Comparison of ENCODE assay signal across 27 mouse cellular contexts in genomic region chr4:75043510-75043909, GRCm38 (mm10).
"Had no signal": no experiment of that assay in that cellular context is flagged by ENCODE, and none has a peak within 500 bp of the region (broad histone marks: within the 10 kb centered on the region; RNA-seq: fewer than 3 reads in every experiment).

No protein-coding gene starts in this region.

- H3K9ac ChIP-seq: forebrain, postnatal 0 days; heart, embryonic 13.5 days; heart, embryonic 15.5 days; hindbrain, embryonic 13.5 days; hindbrain, embryonic 15.5 days; kidney, embryonic 15.5 days; limb, embryonic 12.5 days; liver, embryonic 13.5 days had no signal

- H3K27me3 ChIP-seq: heart, embryonic 13.5 days; heart, embryonic 15.5 days; hindbrain, embryonic 13.5 days; hindbrain, embryonic 15.5 days; kidney, embryonic 15.5 days; limb, embryonic 12.5 days; liver, embryonic 13.5 days had no signal

- H3K4me3 ChIP-seq: heart, adult 2 months; heart, embryonic 13.5 days; heart, embryonic 15.5 days; hindbrain, embryonic 13.5 days; hindbrain, embryonic 15.5 days; kidney, embryonic 15.5 days; layer of hippocampus, adult 2 months; limb, embryonic 10.5 days; limb, embryonic 12.5 days; liver, embryonic 13.5 days had no signal

- DNase-seq: forebrain, postnatal 0 days; gastrocnemius, postnatal 14 days; gastrocnemius, postnatal 36 days; heart, adult 11 months; heart, adult 2 months; heart, postnatal 14 days; heart, postnatal 36 days; kidney, adult 11 months; kidney, adult 2 months; kidney, adult 9 months; kidney, postnatal 10 days; kidney, postnatal 25 days; kidney, postnatal 4 days; liver; liver, embryonic 13.5 days had no signal

- H3K36me3 ChIP-seq: heart, embryonic 13.5 days; heart, embryonic 15.5 days; hindbrain, embryonic 13.5 days; hindbrain, embryonic 15.5 days; kidney, embryonic 15.5 days; limb, embryonic 10.5 days; limb, embryonic 12.5 days; liver, embryonic 13.5 days had no signal

- H3K9me3 ChIP-seq: heart, embryonic 13.5 days; heart, embryonic 15.5 days; hindbrain, embryonic 13.5 days; hindbrain, embryonic 15.5 days; kidney, embryonic 15.5 days; limb, embryonic 10.5 days; limb, embryonic 12.5 days; liver, embryonic 13.5 days had no signal

- H3K4me2 ChIP-seq: heart, embryonic 11.5 days; heart, embryonic 13.5 days; heart, embryonic 15.5 days; hindbrain, embryonic 13.5 days; hindbrain, embryonic 15.5 days; kidney, embryonic 15.5 days; limb, embryonic 12.5 days; liver, embryonic 11.5 days; liver, embryonic 13.5 days had no signal

- H3K4me1 ChIP-seq: heart, embryonic 13.5 days; heart, embryonic 15.5 days; hindbrain, embryonic 13.5 days; hindbrain, embryonic 15.5 days; kidney, embryonic 15.5 days; limb, embryonic 10.5 days; limb, embryonic 12.5 days had no signal

- ATAC-seq: forebrain, postnatal 0 days; hindbrain, postnatal 0 days; intestine, embryonic 16.5 days had no signal

- H3K27ac ChIP-seq: heart, adult 2 months; heart, embryonic 13.5 days; heart, embryonic 15.5 days; hindbrain, embryonic 13.5 days; hindbrain, embryonic 15.5 days; hindbrain, postnatal 0 days; kidney, embryonic 15.5 days; layer of hippocampus, adult 2 months; limb, embryonic 10.5 days; limb, embryonic 12.5 days; liver, embryonic 13.5 days had no signal
